ENCODE assay signal across 11 mouse cellular contexts in the genomic region with DNA sequence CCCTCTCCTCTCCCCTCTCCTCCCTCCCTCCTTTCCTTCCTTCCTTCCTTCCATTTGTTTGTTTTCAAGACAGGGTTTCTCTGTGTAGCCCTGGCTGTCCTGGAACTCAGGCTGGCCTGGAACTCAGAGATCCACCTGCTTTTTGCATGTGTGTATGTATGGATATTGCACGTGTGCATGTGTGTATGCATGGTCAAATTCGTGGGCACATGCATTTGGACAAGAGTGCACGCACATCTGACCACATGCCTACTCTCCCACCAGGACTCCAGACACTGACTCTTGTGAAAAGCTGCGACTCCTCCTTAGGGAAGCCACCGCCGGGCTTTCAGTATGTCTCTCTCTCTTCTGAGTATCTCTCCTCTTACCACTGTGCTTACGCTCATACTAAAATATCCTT. TPM values are rescaled to one million over a fixed set of nuclear protein-coding genes. Genes with fewer than 3 reads are reported as not detected.
DNase-seq lines count a peak whose midpoint lies in the region; ATAC-seq and TF ChIP-seq lines count a peak whose summit lies in the region.
"Had no signal": no experiment of that assay in that cellular context is flagged by ENCODE, and none has a peak within 500 bp of the region (broad histone marks: within the 10 kb centered on the region; RNA-seq: fewer than 3 reads in every experiment).

No protein-coding gene starts in this region.

- ATAC-seq in forebrain, embryonic 11.5 days (replicated peaks; ENCODE audit: low FRiP score): peak; percentile 20; the same call in 1 of the 2 replicates
- ATAC-seq in forebrain, embryonic 16.5 days: no peak
- ATAC-seq in neural tube, embryonic 12.5 days (ENCODE audit: low FRiP score, low read depth): no peak
- ATAC-seq in neural tube, embryonic 15.5 days (ENCODE audit: low FRiP score): no peak

- no peak overlapping the region for H3K27ac ChIP-seq in forebrain, embryonic 11.5 days (ENCODE audit: low read depth, low read length)
- H3K27ac ChIP-seq in forebrain, embryonic 16.5 days (ENCODE audit: low read length): no peak overlapping the region
- peak overlapping the region; percentile 76; the same call in 1 of the 2 replicates for H3K27ac ChIP-seq in left cerebral cortex, adult 2 months
- H3K27ac ChIP-seq in neural tube, embryonic 12.5 days: no peak overlapping the region
- no peak overlapping the region for H3K27ac ChIP-seq in neural tube, embryonic 15.5 days (replicated peaks)
- H3K27ac ChIP-seq: hindbrain, embryonic 15.5 days had no signal

- DNase-seq in forebrain, embryonic 11.5 days (ENCODE audit: low spot score): no peak
- DNase-seq in left cerebral cortex, adult 2 months (ENCODE audit: extremely low spot score in 1 of 2, low spot score in 2 of 2): no peak
- DNase-seq in left cerebral cortex, adult 9 months (ENCODE audit: low spot score in 2 of 2): no peak
- DNase-seq in left cerebral cortex, adult 11 months (ENCODE audit: low spot score): no peak
- DNase-seq in ovary, postnatal 36 days (ENCODE audit: low spot score): no peak
- DNase-seq: cerebellum, adult 9-10 months had no signal

- H3K9me3 ChIP-seq in forebrain, embryonic 11.5 days (ENCODE audit: control insufficient read depth, low read length): no peaks in the 10 kb centered on the region
- H3K9me3 ChIP-seq in forebrain, embryonic 16.5 days (ENCODE audit: control insufficient read depth, low read length): no peaks in the 10 kb centered on the region
- H3K9me3 ChIP-seq in neural tube, embryonic 12.5 days: no peaks in the 10 kb centered on the region
- no peaks in the 10 kb centered on the region for H3K9me3 ChIP-seq in neural tube, embryonic 15.5 days (replicated peaks)
- H3K9me3 ChIP-seq: embryonic facial prominence, embryonic 15.5 days; hindbrain, embryonic 15.5 days had no signal

- H3K36me3 ChIP-seq in forebrain, embryonic 11.5 days (ENCODE audit: control insufficient read depth, insufficient read depth, low read length): no peaks in the 10 kb centered on the region
- no peaks in the 10 kb centered on the region for H3K36me3 ChIP-seq in forebrain, embryonic 16.5 days (ENCODE audit: control insufficient read depth, insufficient read depth)
- no peaks in the 10 kb centered on the region for H3K36me3 ChIP-seq in neural tube, embryonic 12.5 days
- H3K36me3 ChIP-seq in neural tube, embryonic 15.5 days: no peaks in the 10 kb centered on the region
- H3K36me3 ChIP-seq: embryonic facial prominence, embryonic 15.5 days; hindbrain, embryonic 15.5 days had no signal

- WGBS in forebrain, embryonic 11.5 days: 54% methylated on average over 7 of the region's 7 CpGs
- WGBS in forebrain, embryonic 16.5 days: 60% methylated on average over 7 of the region's 7 CpGs
- 65% methylated on average over 7 of the region's 7 CpGs for WGBS in neural tube, embryonic 12.5 days
- 62% methylated on average over 7 of the region's 7 CpGs for WGBS in neural tube, embryonic 15.5 days

- peaks cover 4% of the 10 kb centered on the region; the same call in 1 of the 2 replicates for H3K4me1 ChIP-seq in forebrain, embryonic 11.5 days (replicated peaks; ENCODE audit: control insufficient read depth, insufficient read depth, low read length)
- peaks cover 9% of the 10 kb centered on the region for H3K4me1 ChIP-seq in forebrain, embryonic 16.5 days (replicated peaks; ENCODE audit: control insufficient read depth, insufficient read depth, low read length)
- peaks cover 9% of the 10 kb centered on the region for H3K4me1 ChIP-seq in neural tube, embryonic 12.5 days
- H3K4me1 ChIP-seq in neural tube, embryonic 15.5 days: peaks cover 12% of the 10 kb centered on the region
- H3K4me1 ChIP-seq: hindbrain, embryonic 15.5 days had no signal

- no peak overlapping the region for H3K9ac ChIP-seq in forebrain, embryonic 11.5 days (ENCODE audit: low read length)
- H3K9ac ChIP-seq in forebrain, embryonic 16.5 days (replicated peaks; ENCODE audit: low read depth, low read length): no peak overlapping the region
- H3K9ac ChIP-seq in neural tube, embryonic 12.5 days: no peak overlapping the region
- no peak overlapping the region for H3K9ac ChIP-seq in neural tube, embryonic 15.5 days (replicated peaks)
- H3K9ac ChIP-seq: embryonic facial prominence, embryonic 15.5 days; hindbrain, embryonic 15.5 days had no signal

- no peak for TF ChIP-seq CTCF in left cerebral cortex, adult 2 months (IDR thresholded peaks at IDR 0.05)

- H3K27me3 ChIP-seq in forebrain, embryonic 11.5 days (ENCODE audit: control insufficient read depth, insufficient read depth, low read length): no peaks in the 10 kb centered on the region
- no peaks in the 10 kb centered on the region for H3K27me3 ChIP-seq in forebrain, embryonic 16.5 days (replicated peaks; ENCODE audit: control insufficient read depth, insufficient read depth, low read length)
- H3K27me3 ChIP-seq in neural tube, embryonic 12.5 days (replicated peaks): no peaks in the 10 kb centered on the region
- H3K27me3 ChIP-seq in neural tube, embryonic 15.5 days (replicated peaks): no peaks in the 10 kb centered on the region
- H3K27me3 ChIP-seq: embryonic facial prominence, embryonic 15.5 days; hindbrain, embryonic 15.5 days had no signal

- intact Hi-C loops in left cerebral cortex, adult 2 months (cut with DNase I): no loop called here

- no peak overlapping the region for H3K4me3 ChIP-seq in forebrain, embryonic 11.5 days (ENCODE audit: low read depth, low read length)
- no peak overlapping the region for H3K4me3 ChIP-seq in forebrain, embryonic 16.5 days (replicated peaks; ENCODE audit: low read length)
- no peak overlapping the region for H3K4me3 ChIP-seq in left cerebral cortex, adult 2 months
- no peak overlapping the region for H3K4me3 ChIP-seq in neural tube, embryonic 12.5 days
- no peak overlapping the region for H3K4me3 ChIP-seq in neural tube, embryonic 15.5 days (replicated peaks)
- H3K4me3 ChIP-seq: hindbrain, embryonic 15.5 days had no signal

- no peak overlapping the region for H3K4me2 ChIP-seq in forebrain, embryonic 11.5 days (ENCODE audit: low read depth, low read length, severe bottlenecking)
- H3K4me2 ChIP-seq in forebrain, embryonic 16.5 days (ENCODE audit: low read length): no peak overlapping the region
- H3K4me2 ChIP-seq in neural tube, embryonic 12.5 days (replicated peaks): peak overlapping the region; percentile 44
- no peak overlapping the region for H3K4me2 ChIP-seq in neural tube, embryonic 15.5 days

RNA-seq across cellular contexts. Expression of gene Adipor2, which starts 0.3 kb away (rescaled TPM):
- polyA plus RNA-seq in forebrain, embryonic 11.5 days (2014; fragmentation: Nextera tagmentation; extraction: Ambion mirVana): 19.9 and 20.6 TPM in 2 replicates
- 40.9 and 47.4 TPM in 2 replicates for polyA plus RNA-seq in forebrain, embryonic 16.5 days (2015; fragmentation: Nextera tagmentation; extraction: Ambion mirVana)
- 10 to 100 TPM; 39.9 to 40.9 TPM for total RNA-seq in left cerebral cortex, adult 2 months (2021)
- polyA plus RNA-seq in neural tube, embryonic 12.5 days (2016; fragmentation: Nextera tagmentation; extraction: Ambion mirVana): 31.0 and 31.7 TPM in 2 replicates
- 35.3 and 42.0 TPM in 2 replicates for polyA plus RNA-seq in neural tube, embryonic 15.5 days (2015; fragmentation: Nextera tagmentation; extraction: Ambion mirVana)
